9 mouse cellular contexts compared by ENCODE assay signal in the genomic region with DNA sequence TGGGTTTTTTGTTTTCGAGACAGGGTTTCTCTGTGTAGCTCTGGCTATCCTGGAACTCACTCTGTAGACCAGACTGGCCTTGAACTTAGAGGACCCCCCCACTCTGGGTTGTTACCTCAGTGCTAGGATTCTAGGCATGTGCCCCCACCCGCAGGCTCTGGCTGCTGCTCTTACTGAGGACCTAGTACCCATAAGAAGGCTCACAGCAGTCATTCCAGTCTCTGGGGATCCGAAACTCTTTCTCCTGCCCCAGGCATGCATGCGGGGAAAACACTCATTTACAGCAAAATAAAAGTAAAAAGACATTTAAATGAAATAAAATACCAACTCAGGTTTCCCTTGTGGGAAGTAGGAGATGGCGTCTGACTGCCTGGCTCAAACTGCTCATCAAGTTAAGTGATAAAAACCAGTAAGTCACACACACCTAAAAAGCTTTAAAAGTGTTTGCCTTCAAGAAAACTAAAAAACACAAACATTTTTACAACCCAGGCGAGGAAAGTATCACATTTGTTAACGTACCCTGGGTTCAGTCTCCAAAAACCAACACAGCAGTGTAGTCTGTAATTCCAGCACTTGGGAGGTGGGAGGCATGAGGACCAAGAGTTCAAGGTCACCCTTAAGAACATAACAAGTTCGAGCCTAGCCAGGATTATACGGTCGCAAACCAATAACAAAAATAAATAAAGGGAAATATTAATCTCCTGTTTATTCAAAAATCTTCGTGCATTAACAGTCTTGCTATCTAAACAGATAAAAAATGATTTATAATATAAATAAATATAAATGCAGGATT. TPM values are rescaled to one million over a fixed set of nuclear protein-coding genes. Genes with fewer than 3 reads are reported as not detected.
DNase-seq lines count a peak whose midpoint lies in the region; ATAC-seq and TF ChIP-seq lines count a peak whose summit lies in the region.
"Had no signal": no experiment of that assay in that cellular context is flagged by ENCODE, and none has a peak within 500 bp of the region (broad histone marks: within the 10 kb centered on the region; RNA-seq: fewer than 3 reads in every experiment).

No protein-coding gene starts in this region.

- peak overlapping the region; percentile 71 for H3K9ac ChIP-seq in embryonic facial prominence, embryonic 14.5 days (ENCODE audit: low read depth, low read length)
- H3K9ac ChIP-seq in intestine, embryonic 16.5 days (ENCODE audit: low read depth, low read length), result peak overlapping the region; percentile 81
- H3K9ac ChIP-seq in neural tube, embryonic 12.5 days, result peak overlapping the region; percentile 64; the same call in 1 of the 2 replicates

- peaks cover 6% of the 10 kb centered on the region; the same call in 1 of the 2 replicates for H3K4me1 ChIP-seq in embryonic facial prominence, embryonic 14.5 days (ENCODE audit: control insufficient read depth, insufficient read depth, low read length)
- peaks cover 2% of the 10 kb centered on the region for H3K4me1 ChIP-seq in intestine, embryonic 16.5 days (ENCODE audit: control insufficient read depth, insufficient read depth, low read length)
- H3K4me1 ChIP-seq in neural tube, embryonic 12.5 days, result peaks cover 11% of the 10 kb centered on the region; the same call in 1 of the 2 replicates

- no peaks in the 10 kb centered on the region for H3K9me3 ChIP-seq in embryonic facial prominence, embryonic 14.5 days (ENCODE audit: control insufficient read depth, low read length)
- H3K9me3 ChIP-seq in intestine, embryonic 16.5 days (ENCODE audit: control insufficient read depth, low read length), result no peaks in the 10 kb centered on the region
- H3K9me3 ChIP-seq in neural tube, embryonic 12.5 days, result no peaks in the 10 kb centered on the region

- H3K27me3 ChIP-seq in embryonic facial prominence, embryonic 14.5 days (replicated peaks; ENCODE audit: control insufficient read depth, insufficient read depth, low read length), result no peaks in the 10 kb centered on the region
- no peaks in the 10 kb centered on the region for H3K27me3 ChIP-seq in intestine, embryonic 16.5 days (replicated peaks; ENCODE audit: control insufficient read depth, insufficient read depth, low read length)
- no peaks in the 10 kb centered on the region for H3K27me3 ChIP-seq in neural tube, embryonic 12.5 days (replicated peaks)

- peak overlapping the region; percentile 81 for H3K4me2 ChIP-seq in embryonic facial prominence, embryonic 14.5 days (ENCODE audit: low read depth, low read length)
- peak overlapping the region; percentile 71 for H3K4me2 ChIP-seq in intestine, embryonic 16.5 days (ENCODE audit: low read depth, low read length)
- peak overlapping the region; percentile 84 for H3K4me2 ChIP-seq in neural tube, embryonic 12.5 days (replicated peaks)

- ATAC-seq in embryonic facial prominence, embryonic 14.5 days (ENCODE audit: low read depth), result no peak
- no peak for ATAC-seq in intestine, embryonic 16.5 days
- no peak for ATAC-seq in neural tube, embryonic 12.5 days (ENCODE audit: low FRiP score, low read depth)

- no peak for TF ChIP-seq CTCF in left cerebral cortex, adult 2 months (IDR thresholded peaks at IDR 0.05)

- H3K4me3 ChIP-seq in left cerebral cortex, adult 2 months, result peak overlapping the region; percentile 66
- H3K4me3 ChIP-seq in embryonic facial prominence, embryonic 14.5 days (ENCODE audit: low read depth, low read length), result peak overlapping the region; percentile 71
- H3K4me3 ChIP-seq in intestine, embryonic 16.5 days (ENCODE audit: low read length), result peak overlapping the region; percentile 65
- H3K4me3 ChIP-seq in neural tube, embryonic 12.5 days, result peak overlapping the region; percentile 63

- 48% methylated on average over 11 of the region's 11 CpGs for WGBS in embryonic facial prominence, embryonic 14.5 days
- 41% methylated on average over 11 of the region's 11 CpGs for WGBS in intestine, embryonic 16.5 days
- WGBS in neural tube, embryonic 12.5 days, result 51% methylated on average over 11 of the region's 11 CpGs

- H3K36me3 ChIP-seq in embryonic facial prominence, embryonic 14.5 days (ENCODE audit: control insufficient read depth, insufficient read depth, low read length), result peaks cover 14% of the 10 kb centered on the region
- peaks cover 7% of the 10 kb centered on the region; the same call in 1 of the 2 replicates for H3K36me3 ChIP-seq in intestine, embryonic 16.5 days (ENCODE audit: control insufficient read depth, insufficient read depth, low read length)
- H3K36me3 ChIP-seq in neural tube, embryonic 12.5 days, result peaks cover 10% of the 10 kb centered on the region

- no peak for DNase-seq in left cerebral cortex, adult 2 months (ENCODE audit: extremely low spot score in 1 of 2, low spot score in 2 of 2)
- no peak for DNase-seq in left cerebral cortex, postnatal 36 days (ENCODE audit: low spot score in 2 of 2)
- DNase-seq in embryonic facial prominence, embryonic 14.5 days (ENCODE audit: low spot score), result no peak
- DNase-seq in ovary, postnatal 10 days (ENCODE audit: low spot score), result no peak
- DNase-seq in cerebellum, adult 18-20 months, result no peak
- no peak for DNase-seq in urinary bladder, postnatal 36 days (ENCODE audit: low spot score in 2 of 2)
- DNase-seq: lung, postnatal 36 days had no signal

- peak overlapping the region; percentile 83; the same call in 1 of the 2 replicates for H3K27ac ChIP-seq in left cerebral cortex, adult 2 months
- H3K27ac ChIP-seq in embryonic facial prominence, embryonic 14.5 days (replicated peaks; ENCODE audit: low read depth, low read length), result no peak overlapping the region
- H3K27ac ChIP-seq in intestine, embryonic 16.5 days (ENCODE audit: low read length), result no peak overlapping the region
- no peak overlapping the region for H3K27ac ChIP-seq in neural tube, embryonic 12.5 days

- intact Hi-C loops in left cerebral cortex, adult 2 months (cut with DNase I), result no loop called here
- intact Hi-C loops in left cerebral cortex, postnatal 36 days (cut with DNase I), result no loop called here

RNA-seq across cellular contexts. Expression of gene Slc25a19, which starts 1.1 kb away (rescaled TPM):
- 10 to 100 TPM; 57.2 to 59.5 TPM for total RNA-seq in left cerebral cortex, adult 2 months (2021)
- total RNA-seq in left cerebral cortex, postnatal 36 days (2021), result 10 to 100 TPM; 56.8 to 60.1 TPM
- polyA plus RNA-seq in embryonic facial prominence, embryonic 14.5 days (2014; fragmentation: Nextera tagmentation; extraction: Ambion mirVana), result 23.4 and 24.6 TPM in 2 replicates
- polyA plus RNA-seq in intestine, embryonic 16.5 days (2015; fragmentation: Nextera tagmentation; extraction: Ambion mirVana), result 30.3 and 31.3 TPM in 2 replicates
- polyA plus RNA-seq in neural tube, embryonic 12.5 days (2016; fragmentation: Nextera tagmentation; extraction: Ambion mirVana), result 27.5 and 28.2 TPM in 2 replicates

RNA-seq across cellular contexts. Expression of gene Mif4gd, which starts 14.3 kb away (rescaled TPM):
- total RNA-seq in left cerebral cortex, adult 2 months (2021), result 10 to 100 TPM; 15.6 to 16.0 TPM
- 10 to 100 TPM; 15.1 to 18.1 TPM for total RNA-seq in left cerebral cortex, postnatal 36 days (2021)
- 22.7 and 28.5 TPM in 2 replicates for polyA plus RNA-seq in embryonic facial prominence, embryonic 14.5 days (2014; fragmentation: Nextera tagmentation; extraction: Ambion mirVana)
- 33.5 and 34.5 TPM in 2 replicates for polyA plus RNA-seq in intestine, embryonic 16.5 days (2015; fragmentation: Nextera tagmentation; extraction: Ambion mirVana)
- 11.6 and 12.5 TPM in 2 replicates for polyA plus RNA-seq in neural tube, embryonic 12.5 days (2016; fragmentation: Nextera tagmentation; extraction: Ambion mirVana)

RNA-seq across cellular contexts. Expression of gene Gga3, which starts 23.2 kb away (rescaled TPM):
- total RNA-seq in left cerebral cortex, adult 2 months (2021), result 10 to 100 TPM; 83.9 to 95.1 TPM
- 10 to 100 TPM; 70.2 to 74.3 TPM for total RNA-seq in left cerebral cortex, postnatal 36 days (2021)
- 16.5 and 17.9 TPM in 2 replicates for polyA plus RNA-seq in embryonic facial prominence, embryonic 14.5 days (2014; fragmentation: Nextera tagmentation; extraction: Ambion mirVana)
- polyA plus RNA-seq in intestine, embryonic 16.5 days (2015; fragmentation: Nextera tagmentation; extraction: Ambion mirVana), result 16.8 and 18.8 TPM in 2 replicates
- polyA plus RNA-seq in neural tube, embryonic 12.5 days (2016; fragmentation: Nextera tagmentation; extraction: Ambion mirVana), result 33.7 and 38.5 TPM in 2 replicates

RNA-seq across cellular contexts. Expression of gene Mrps7, which starts 23.3 kb away (rescaled TPM):
- total RNA-seq in left cerebral cortex, adult 2 months (2021), result 10 to 100 TPM; 51.5 to 51.7 TPM
- total RNA-seq in left cerebral cortex, postnatal 36 days (2021), result 10 to 100 TPM; 49.8 to 57.9 TPM
- polyA plus RNA-seq in embryonic facial prominence, embryonic 14.5 days (2014; fragmentation: Nextera tagmentation; extraction: Ambion mirVana), result 82.8 and 87.6 TPM in 2 replicates
- polyA plus RNA-seq in intestine, embryonic 16.5 days (2015; fragmentation: Nextera tagmentation; extraction: Ambion mirVana), result 90.0 and 103 TPM in 2 replicates
- 85.2 and 90.2 TPM in 2 replicates for polyA plus RNA-seq in neural tube, embryonic 12.5 days (2016; fragmentation: Nextera tagmentation; extraction: Ambion mirVana)
